Mouse (Mus musculus): ENCODE data around the gene Syn2.

DNA sequence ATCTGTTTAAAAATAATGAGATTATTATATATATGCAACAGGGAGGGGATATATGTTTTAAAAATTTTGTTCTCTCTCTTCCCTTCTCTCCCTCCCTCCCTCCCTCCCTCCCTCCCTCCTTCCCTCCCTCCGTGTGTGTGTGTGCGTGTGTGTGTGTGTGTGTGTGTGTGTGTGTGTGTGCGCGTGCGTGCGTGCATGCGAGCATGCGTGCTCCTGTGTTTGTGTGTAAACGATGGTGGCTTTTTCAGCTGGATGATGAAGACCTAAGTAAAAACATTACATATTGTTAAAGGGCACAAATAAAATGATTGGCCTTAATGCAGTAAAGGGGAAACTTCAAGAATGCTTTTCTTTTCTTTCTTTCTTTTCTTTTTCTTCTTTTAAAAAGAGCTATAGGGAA lies 1.5 kb downstream of the Syn2 start:
- TF ChIP-seq CTCF (conservative IDR thresholded peaks at IDR 0.05; ENCODE audit: insufficient read depth, insufficient read length, low read depth, low read length) (no peak), POLR2A (IDR thresholded peaks at IDR 0.05; ENCODE audit: low read depth, low read length) (no peak)
